Mouse (Mus musculus): ENCODE results near the gene Erbb3. TPM values are rescaled to one million over a fixed set of nuclear protein-coding genes. Genes with fewer than 3 reads are reported as not detected.
"Not testable (repeated sequence)": the region's sequence is repeated elsewhere in the genome, so short reads cannot be mapped to it uniquely, and the experiment has no call there.

Erbb3 gene
- 1 to 10 TPM; 6.5 to 9.4 TPM for total RNA-seq (2021)

- peak in 1 of 2 experiments; percentile 14 for DNase-seq (ENCODE audit: low spot score in 2 of 2)
- intact Hi-C loops (cut with DNase I) = no loop called here
Measured at GRCm38 (mm10) chr10:128589464-128590192, at the start of gene Erbb3. TSS of gene Erbb3 (minus strand) at chr10:128589652.

- DNase-seq (ENCODE audit: low spot score in 2 of 2) = no peak
- intact Hi-C loops (cut with DNase I) = no loop called here
Measured at GRCm38 (mm10) chr10:128637011-128637410, 47.6 kb upstream of the Erbb3 start.

GRCm38 (mm10) chr10:128636561-128636960 is 47.1 kb upstream of the Erbb3 start:
- no peak for DNase-seq (ENCODE audit: low spot score in 2 of 2)
- intact Hi-C loops (cut with DNase I) = no loop called here

- no peak for DNase-seq (ENCODE audit: low spot score in 2 of 2)
Measured at GRCm38 (mm10) chr10:128635697-128636096, 46.2 kb upstream of the Erbb3 start.

GRCm38 (mm10) chr10:128631571-128631970 is 42.1 kb upstream of the Erbb3 start:
- intact Hi-C loops (cut with DNase I) = no loop called here

More at GRCm38 (mm10) chr10:128635697-128636096, 46.2 kb upstream of the Erbb3 start:
- intact Hi-C loops (cut with DNase I) = no loop called here

GRCm38 (mm10) chr10:128630306-128630705 is 40.9 kb upstream of the Erbb3 start:
- intact Hi-C loops (cut with DNase I); DNase-seq (ENCODE audit: low spot score in 2 of 2): not testable (repeated sequence)

More at GRCm38 (mm10) chr10:128631571-128631970, 42.1 kb upstream of the Erbb3 start:
- DNase-seq (ENCODE audit: low spot score in 2 of 2) = no peak

- intact Hi-C loops (cut with DNase I) = loop anchor here (5.0 kb wide), 2 partner anchors 62 to 82 kb away; partner anchors contain the start of genes Pa2g4, Rpl41 and Zc3h10
- DNase-seq (ENCODE audit: low spot score in 2 of 2) = no peak
Measured at GRCm38 (mm10) chr10:128629746-128630145, 40.3 kb upstream of the Erbb3 start.

- DNase-seq (ENCODE audit: low spot score in 2 of 2) = no peak
- intact Hi-C loops (cut with DNase I) = loop anchor here (2.0 to 5.0 kb wide), 3 partner anchors 45 to 80 kb away; partner anchors contain the start of genes Pa2g4, Rpl41 and Zc3h10
Measured at GRCm38 (mm10) chr10:128627398-128628317, 38.2 kb upstream of the Erbb3 start.

DNA sequence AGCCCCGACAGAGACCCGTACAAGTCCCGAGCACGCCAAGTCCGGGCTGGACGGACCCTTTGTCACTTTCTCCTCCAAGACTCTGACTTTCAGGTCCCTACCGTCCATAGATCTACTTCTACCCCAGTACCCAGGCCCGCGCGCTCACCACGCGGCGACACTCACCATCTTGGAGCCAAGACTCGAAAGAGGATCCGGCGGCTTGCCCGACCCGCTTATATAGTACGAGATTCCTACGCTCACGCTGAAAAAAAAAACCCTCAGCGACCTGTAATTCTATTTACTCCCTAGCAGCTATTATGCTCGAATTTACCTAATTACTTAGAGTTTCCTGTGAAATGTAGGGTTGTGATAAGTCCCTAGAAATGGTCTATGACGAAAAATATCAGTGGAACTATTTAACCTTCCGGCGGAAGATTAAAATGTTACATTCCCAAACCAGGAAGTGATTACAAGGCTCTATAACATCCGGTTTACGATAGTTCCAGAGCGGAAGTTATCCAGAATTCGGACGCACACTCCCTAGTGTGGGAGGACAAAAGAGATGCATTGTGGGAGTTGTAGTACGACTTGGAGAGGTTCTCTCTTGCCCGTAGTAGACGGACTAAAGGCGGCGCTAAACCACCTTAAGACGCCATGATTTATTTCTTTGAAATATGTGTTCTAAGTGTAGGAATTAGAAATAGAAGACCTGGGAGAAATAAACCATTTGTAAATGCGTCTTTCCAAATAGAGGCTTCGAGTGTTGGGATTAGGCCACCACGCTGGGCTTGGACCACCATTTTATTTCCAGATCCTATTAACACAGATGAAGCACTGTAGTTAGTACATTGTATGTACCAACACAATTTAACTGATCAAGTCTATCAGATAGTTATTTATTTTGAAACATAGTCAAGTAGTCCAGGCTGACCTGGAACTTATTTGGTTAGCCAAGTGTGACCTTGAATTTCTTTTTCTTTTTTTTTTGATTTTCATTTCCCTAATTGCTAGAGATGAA is 37.2 kb upstream of the Erbb3 start, which contains the start of gene Rps26:
Gene Rps26 (minus strand): TSS at position 437 of the 1,000 bp plus-strand sequence.
- intact Hi-C loops (cut with DNase I) = loop anchor here (1.0 to 5.0 kb wide), 4 partner anchors 19 to 79 kb away; partner anchors contain the start of genes Ikzf4, Pa2g4, Rpl41 and Zc3h10
- DNase-seq (ENCODE audit: low spot score in 2 of 2) = peak; percentile 81 to 83

- intact Hi-C loops (cut with DNase I) = loop anchor here (5.0 kb wide), 2 partner anchors 58 to 78 kb away; partner anchors contain the start of genes Pa2g4, Rpl41 and Zc3h10
Measured at GRCm38 (mm10) chr10:128625287-128625894, 35.9 kb upstream of the Erbb3 start.

DNA sequence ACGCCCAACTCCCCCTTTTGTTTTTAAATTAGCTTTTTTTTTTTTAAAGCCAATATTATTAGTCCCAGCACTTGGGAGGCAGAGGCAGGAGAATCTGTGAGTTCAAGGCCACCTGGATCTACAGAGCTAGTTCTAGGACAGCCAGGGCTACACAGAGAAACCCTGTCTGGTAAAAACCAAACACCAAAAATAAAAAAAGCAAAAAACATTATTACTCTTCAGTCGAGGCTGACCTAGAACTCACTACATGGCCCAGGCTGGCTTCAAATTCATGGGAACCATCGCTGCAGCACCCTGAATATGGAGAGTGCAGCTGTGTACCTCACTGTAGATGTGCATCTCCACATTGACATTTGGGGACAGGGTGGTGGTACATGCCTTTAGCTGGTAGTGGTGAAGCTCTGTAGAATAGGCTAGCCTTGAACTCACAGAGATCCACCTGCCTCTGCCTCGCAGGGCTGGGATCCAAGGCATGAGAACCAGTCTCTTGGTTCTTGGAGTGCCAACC is 33.7 kb upstream of the Erbb3 start:
- DNase-seq (ENCODE audit: low spot score in 2 of 2); intact Hi-C loops (cut with DNase I): not testable (repeated sequence)

More at GRCm38 (mm10) chr10:128625287-128625894, 35.9 kb upstream of the Erbb3 start:
- no peak for DNase-seq (ENCODE audit: low spot score in 2 of 2)

GRCm38 (mm10) chr10:128622702-128623101 is 33.2 kb upstream of the Erbb3 start:
- intact Hi-C loops (cut with DNase I) = no loop called here
- DNase-seq (ENCODE audit: low spot score in 2 of 2) = no peak

- intact Hi-C loops (cut with DNase I) = no loop called here
- no peak for DNase-seq (ENCODE audit: low spot score in 2 of 2)
Measured at GRCm38 (mm10) chr10:128621986-128622520, 32.6 kb upstream of the Erbb3 start.

- intact Hi-C loops (cut with DNase I) = no loop called here
- DNase-seq (ENCODE audit: low spot score in 2 of 2) = no peak
Measured at GRCm38 (mm10) chr10:128620241-128620640, 30.8 kb upstream of the Erbb3 start.

- DNase-seq (ENCODE audit: low spot score in 2 of 2); intact Hi-C loops (cut with DNase I): not testable (repeated sequence)
Measured at GRCm38 (mm10) chr10:128619148-128619547, 29.7 kb upstream of the Erbb3 start.

- intact Hi-C loops (cut with DNase I) = no loop called here
- DNase-seq (ENCODE audit: low spot score in 2 of 2) = no peak
Measured at GRCm38 (mm10) chr10:128618570-128618969, 29.1 kb upstream of the Erbb3 start.

- DNase-seq (ENCODE audit: low spot score in 2 of 2); intact Hi-C loops (cut with DNase I): not testable (repeated sequence)
Measured at GRCm38 (mm10) chr10:128615798-128616448, 26.5 kb upstream of the Erbb3 start.

All from left cerebral cortex, postnatal 36 days (tissue).